Mouse (Mus musculus) ovary, postnatal 10 days (tissue): ENCODE data around the gene Csrnp2.

Experiments
- DNase-seq: peaks from one replicate; pipeline ENCODE4 v3.0.0; 2022; ENCODE audit warnings: low spot score

Csrnp2 gene

DNA sequence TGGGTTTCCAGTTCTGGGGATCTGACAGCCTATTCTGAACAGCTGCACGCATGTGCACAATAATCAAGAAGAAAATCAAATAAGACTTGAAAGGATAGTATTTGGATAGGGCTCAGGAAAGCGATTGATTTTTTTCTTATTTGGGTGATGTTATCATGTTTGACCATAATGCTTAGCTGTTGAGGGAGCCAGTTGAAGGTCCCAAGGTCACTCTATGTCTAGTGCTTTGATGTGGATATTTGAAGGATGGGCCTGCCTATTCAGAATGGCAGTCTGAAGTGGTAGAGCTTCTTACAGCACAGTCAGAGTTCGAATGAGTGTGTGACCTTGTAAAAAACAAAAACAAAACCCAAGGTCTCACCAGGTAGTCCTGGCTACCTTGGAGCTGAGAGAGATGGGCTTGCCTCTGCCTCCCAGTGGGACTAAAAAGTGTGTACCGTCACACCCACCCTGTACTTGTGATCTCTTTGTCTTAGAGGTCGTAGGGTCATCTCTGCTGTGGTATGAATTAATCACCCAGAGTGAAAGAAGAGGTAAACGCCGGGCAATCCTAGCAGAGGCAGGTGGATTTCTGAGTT is 21.3 kb downstream of the Csrnp2 start:
- no peak for DNase-seq

DNA sequence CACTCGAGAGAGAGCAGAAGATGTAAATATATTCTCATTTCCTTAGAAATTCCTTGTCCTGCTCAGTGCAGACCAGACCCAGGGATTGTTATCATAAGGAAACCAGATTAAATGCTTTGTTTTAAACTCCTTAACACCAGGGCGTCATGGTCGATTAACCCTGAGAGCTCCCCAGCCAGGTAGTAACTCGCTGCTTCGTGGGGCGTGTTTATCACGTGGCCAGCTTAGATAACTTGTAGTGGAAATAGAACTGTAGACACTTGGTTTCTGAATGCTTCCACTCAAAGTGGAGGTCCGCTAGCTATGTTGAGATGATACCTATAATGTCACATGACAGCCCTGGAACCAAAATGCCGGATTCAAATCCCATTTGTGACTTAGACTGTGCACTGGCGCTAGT is 25.3 kb downstream of the Csrnp2 start:
- DNase-seq = no peak

DNA sequence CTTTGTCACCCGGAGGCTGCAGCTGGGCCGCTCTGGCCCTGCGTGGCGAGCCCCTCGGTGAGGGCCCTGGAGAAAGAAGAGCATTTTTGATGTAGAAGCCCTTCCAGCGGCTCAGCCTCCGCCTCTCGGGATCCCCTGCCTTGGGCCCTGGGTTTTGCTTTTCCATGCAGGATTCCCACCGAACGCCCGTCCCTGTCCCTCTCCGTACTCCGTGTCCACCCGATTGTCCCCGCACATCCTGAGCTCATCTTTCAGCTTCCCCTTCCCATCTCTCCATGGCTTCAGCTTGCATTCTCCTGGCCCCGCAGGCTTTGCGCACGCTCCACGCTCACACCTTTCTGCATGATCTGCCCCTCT is 26.1 kb downstream of the Csrnp2 start:
- DNase-seq = no peak

DNA sequence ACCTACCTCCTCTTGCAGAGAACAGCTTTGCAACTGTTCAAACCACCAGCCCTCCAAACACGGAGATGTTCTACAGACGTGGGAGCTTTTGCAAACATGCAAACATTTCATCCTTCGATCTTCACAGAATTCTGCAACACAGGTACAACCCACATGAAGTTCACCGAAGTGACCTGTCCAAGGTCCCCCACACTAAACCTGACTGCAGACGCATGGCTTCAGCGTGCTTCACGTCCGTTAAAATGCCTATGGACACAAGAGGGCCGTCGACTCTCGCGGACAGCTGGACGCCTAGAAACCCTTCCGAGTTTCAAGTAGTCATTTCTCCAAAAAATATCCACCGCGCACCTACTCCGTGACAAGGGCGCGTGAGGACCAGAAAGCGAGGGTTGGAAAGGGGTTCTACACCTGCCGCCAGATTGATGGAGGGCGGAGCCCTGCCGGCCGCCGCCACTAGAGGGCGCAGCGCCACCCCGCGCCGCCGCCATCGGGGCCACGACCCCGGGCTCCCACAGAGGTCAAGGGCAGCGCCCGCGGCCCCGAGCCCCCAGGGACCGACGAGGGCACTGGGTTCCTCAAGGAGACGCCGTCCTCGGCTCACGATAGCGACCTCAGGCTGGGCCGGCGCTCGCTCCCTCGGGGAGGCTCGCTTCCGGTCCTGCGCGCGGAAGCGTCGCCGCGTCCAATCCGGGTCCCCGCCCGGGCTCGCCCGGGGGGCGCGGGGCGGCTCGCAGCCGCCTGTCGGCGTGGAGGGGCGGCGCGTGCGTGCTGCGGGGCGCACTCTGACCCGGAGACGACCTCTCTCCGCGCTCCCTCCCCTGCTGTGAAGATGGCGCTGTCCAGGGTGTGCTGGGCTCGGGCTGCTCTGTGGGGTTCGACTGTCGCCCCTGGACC is 26.7 kb downstream of the Csrnp2 start, which contains the start of gene Letmd1:
Gene Letmd1 (plus strand): TSS at position 729 of the 894 bp plus-strand sequence.
- DNase-seq = peak; percentile 65

DNA sequence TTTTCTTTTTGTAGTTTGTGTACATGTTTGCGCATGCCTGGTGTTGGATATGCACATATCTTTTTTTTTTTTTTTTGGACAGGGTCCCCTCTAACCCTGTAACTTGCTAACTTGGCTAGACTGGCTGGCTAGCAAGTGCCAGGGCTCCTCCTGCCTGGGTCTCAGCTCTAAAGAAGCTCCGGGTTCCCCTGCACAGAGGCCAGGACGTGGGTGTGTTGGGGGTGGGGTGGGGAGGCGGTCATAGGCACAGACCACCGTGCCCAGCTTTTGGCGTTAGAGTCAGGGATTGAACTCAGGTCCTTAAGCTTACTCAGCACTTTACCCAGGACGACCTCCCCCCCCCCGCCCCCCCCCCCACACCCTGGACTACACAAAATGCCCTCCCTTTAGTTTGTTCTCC is 27.6 kb downstream of the Csrnp2 start:
- DNase-seq = no peak

DNA sequence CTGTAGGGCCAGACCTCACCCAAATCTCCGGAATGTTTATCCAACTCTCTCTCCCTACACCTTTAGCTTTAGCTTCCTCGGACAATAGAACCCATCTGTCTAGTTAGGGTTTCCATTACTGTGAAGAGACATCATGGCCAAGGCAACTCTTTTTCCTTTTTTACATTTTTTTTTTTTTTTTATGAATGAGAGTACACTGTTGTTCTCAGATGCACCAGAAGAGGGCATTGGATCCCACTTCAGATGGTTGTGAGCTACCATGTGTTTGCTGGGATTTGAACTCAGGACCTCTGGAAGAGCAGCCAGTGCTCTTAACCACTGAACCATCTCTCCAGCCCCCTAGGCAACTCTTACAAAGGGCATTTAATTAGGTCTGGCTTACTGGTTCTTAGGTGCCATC is 29.9 kb downstream of the Csrnp2 start:
- no peak for DNase-seq

DNA sequence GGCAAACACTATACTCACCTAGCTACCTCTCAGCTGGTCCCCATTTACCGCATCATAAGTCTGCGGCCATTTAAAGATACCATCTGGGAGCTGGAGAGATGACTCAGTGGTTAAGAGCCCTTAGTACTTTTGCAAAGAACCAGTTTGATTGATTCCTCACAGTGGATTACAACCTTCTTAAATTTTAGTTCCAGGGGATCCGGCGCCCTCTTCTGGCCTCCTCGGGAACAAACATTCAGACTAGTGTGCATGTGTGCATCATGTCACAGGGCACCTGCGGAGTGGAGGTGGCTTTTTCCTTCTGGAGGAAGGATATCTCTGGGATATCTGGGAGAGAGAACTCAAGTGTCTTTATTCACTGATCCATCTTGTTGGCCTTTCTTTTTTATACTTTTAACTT is 31.6 kb downstream of the Csrnp2 start:
- DNase-seq = no peak

DNA sequence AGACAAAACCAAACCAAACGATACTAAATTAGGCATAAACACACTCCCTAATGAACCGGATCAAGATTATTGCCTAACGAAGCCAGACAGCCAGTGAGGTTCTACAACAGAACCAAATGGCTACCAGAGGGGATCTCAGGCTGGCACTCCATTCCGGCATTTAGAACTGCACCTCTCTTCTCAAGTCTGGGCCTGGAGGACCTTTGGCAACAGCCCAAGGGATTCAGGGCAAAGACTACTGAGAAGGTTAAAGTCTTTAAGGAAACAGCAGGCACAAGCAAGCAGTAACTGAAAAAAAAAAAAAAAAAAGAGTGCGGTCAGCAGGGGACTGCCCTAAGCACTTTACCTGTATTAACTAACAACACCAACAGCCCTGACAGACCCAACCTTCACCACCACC is 33.2 kb downstream of the Csrnp2 start:
- no peak for DNase-seq

DNA sequence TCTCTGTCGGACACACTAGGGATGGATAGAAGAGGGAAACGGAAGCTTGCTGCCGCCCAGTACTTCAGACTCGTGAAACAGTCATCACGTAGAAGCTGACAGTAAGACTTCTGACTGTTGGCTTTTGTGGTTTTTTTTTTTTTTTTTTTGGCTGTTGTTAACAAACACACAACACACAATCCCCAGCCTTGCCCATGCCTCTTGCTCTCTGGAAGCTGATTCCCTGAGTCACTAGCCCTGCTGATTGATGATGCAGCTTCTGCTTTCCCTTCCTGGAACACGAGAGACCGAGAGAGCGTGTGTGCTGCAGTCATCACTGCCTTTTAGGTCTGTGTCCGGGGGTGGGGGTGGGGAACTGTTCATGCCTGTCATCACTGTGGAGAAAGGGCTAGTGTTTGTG is 33.6 kb downstream of the Csrnp2 start:
- no peak for DNase-seq

DNA sequence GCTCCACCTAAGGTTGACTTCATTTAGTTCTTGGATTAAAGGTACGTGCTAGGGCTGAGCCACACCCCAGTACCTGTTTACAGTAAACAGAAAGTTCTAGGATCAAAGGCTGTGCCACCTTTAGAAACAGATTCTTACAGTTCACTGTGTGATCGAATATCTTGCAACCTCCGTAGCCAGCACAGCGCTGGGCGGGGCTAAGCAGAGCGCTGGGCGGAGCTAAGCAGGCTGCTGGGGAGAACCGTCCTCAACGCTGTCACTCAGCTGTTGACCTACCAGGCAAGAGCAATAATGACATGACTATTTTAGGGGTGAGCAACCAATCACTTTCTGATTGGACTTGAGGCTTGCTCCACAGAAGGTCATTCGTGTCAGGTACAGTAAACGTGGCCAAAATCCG is 34.3 kb downstream of the Csrnp2 start:
- no peak for DNase-seq

DNA sequence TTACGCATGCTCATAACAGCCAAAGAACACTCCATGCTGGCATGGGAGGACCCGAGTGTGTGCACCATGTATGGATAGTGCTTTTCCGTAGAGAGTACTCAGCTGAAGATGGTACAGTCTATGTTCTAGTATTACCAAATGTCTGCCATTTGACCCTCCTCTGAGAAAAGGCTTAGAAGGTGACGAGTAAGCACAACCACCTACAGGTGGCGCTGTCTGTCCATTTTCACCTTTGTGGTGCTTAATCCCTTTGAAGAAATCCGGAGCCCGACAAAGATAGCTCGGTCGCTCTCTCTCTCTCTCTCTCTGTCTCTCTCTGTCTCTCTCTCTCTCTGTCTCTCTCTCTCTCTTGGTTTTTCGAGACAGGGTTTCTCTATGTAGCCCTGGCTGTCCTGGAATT is 37.2 kb downstream of the Csrnp2 start:
- no peak for DNase-seq

DNA sequence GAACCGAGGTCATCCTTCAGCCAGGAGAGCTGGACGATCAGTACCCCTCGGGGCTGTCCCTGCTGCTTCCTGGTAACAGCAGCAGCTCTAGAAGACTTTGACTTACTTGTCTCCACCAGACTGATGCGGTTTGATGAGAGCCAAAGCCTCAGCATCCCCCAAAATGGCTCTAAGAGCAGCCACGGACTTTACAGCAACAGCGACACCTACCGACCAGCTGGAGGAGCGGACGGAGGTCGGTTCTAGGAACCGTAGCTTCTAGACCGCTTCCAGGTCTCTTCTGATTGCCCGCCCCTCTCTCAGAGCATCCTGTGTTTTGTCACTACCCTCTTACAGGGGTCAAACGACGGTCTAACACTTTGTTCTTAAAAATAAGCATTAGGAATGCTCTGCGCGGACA is 37.9 kb downstream of the Csrnp2 start:
- peak; percentile 42 for DNase-seq

DNA sequence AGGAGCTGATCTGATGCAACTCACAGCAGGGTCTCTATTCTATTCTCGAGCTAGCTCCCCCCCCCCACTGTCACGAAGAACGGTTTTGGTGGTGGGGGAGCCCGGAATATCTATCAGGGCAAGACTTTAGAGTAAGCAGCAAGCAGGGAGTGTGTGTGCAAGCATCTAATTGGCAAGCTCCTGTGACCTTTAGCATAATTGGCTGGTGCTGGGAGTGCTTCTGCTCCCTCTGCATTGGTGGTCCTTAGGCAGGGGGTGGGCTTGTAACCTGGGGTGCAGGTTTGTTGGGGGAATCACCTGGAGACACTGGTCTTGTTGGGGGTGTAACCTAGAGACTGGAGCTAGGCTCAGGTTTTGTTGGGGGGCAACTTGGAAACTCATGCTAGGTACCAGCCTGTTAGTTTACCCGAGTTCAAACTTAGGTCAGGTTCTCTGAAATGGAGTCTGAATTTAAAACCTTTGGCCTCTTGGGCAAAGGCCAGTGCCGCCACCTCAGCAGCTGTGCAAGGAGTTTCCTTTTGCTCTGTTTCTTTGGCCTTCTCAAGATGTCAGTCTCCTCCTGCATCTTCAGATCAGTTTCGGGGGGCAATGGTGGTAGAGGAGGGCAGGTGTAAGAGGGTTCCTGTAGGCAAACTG is 38.8 kb downstream of the Csrnp2 start:
- no peak for DNase-seq

DNA sequence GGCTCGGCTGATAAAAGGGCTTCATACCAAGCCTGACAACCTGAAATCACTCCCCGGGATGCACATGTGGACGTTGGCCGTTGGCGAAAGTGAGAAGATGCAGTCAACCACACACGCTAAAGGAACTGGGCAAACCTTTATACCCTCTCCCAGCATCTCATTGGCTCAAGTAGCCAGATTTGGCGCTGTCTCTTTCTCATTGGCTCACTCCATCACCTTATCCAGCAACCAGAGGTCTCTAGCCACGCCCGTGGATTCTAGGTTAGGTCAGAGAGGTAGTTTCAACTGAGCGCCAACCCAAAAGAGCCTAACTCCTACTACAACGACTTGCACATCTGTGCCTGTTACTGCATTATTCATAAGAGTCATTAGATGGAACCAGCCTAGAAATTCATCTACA is 42.8 kb downstream of the Csrnp2 start:
- no peak for DNase-seq

DNA sequence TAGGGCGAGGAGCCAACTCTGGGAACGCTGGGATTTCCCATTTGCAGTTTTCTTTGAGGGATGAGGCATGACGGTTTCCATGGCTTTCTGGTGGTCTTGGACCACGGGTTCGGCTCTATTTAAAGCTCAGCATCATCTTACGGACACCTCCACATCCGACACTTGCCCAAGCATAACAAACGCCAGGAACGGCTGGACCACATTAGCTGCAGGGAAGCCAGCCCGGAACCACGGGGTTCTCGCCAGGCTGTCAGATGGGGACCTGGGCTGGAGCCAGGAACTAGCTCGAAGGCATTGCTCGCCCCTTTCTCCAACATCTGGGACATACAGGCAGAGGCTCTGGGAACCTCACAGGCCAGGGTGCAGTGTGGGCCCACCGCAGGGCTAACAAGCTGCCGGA is 44.0 kb downstream of the Csrnp2 start:
- DNase-seq = no peak

DNA sequence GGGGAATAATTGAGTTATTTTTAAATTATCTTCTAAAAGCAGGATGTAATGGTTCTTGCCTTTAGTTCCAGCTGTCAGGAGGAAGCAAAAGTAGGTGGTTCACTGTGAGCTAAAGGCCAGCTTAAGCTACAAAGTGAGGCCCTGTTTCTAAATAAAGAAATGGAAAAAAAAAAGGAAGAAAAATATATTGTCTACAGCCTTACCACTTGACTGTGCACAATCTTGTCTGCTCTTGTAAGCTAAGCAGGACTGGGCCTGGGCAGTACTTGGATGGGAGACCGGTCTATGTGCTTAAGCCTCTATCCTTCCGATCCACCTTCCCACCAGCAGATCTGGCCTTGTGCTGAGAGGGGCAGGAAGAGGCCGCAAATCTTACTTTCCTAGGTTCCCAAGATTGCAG is 45.8 kb downstream of the Csrnp2 start:
- no peak for DNase-seq

DNA sequence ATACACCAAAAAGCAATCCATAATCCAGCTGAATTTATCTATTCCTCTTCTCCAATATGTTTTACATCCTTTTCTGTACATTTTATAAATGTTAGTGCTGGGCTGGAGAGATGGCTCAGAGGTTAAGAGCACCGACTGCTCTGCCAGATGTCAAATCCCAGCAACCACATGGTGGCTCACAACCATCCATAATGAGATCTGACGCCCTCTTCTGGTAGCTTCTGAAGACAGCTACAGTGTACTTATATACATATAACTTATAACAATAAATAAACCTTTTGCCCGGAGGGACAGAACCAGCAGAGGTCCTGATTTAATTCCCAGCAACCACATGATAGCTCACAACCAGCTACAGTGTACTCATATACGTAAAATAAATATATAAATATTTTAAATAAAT is 46.7 kb downstream of the Csrnp2 start:
- DNase-seq = no peak

DNA sequence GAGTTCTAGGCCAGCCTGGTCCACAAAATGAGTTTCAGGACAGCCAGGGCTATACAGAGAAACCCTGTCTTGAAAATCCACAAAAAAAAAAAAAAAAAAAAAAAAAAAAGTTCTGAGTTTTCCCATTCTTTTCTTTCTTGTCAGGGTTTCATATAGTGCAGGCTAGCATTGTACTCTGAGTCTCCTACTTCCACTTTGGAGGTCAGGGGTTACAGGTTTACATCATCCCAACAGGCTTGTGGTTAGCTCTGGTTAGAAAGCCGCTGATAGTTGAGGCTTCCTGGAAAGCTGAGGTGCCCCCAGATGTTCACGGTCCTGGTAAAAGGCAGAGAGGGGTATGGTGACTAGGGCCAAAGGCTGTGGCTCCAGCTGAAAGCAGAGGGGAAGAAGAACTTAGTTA is 48.4 kb downstream of the Csrnp2 start:
- no peak for DNase-seq

DNA sequence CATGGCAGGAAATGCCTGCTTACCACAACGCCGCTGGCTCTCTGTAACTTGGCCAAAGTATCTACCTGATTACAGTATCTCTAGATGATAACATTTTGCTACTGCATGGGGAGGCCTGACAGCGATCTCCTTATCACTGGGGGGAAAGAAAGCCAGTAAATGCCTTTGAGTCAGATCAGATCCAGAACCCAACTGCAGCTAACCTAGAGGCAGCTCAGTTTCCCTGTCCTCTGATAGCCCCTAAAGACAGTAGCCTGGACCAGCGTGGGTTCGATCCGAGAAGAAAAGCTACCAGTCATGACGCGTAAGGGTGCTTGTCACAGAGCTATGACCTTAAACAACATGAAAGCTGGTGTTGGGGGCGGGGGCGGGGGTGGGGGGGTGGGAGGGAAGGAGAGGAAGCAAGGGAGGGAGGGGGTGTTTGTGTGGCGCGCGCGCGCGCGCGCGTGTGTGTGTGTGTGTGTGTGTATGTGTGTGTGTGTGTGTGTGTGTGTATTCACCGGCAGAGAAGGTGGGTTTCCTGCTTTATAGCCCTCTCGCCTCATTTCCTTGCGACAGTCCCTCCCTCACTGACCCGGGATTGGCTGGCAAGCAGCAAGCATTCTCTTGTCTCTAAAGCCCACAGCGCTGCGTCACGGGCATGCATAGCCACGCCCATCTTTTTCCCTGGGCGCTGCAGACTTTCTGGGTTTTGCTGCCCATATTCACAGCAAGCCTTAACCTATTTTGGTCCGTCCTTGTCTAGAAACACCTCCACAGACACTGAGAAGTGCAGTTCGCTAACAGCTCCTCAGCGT is 52.0 kb downstream of the Csrnp2 start:
- DNase-seq = no peak

DNA sequence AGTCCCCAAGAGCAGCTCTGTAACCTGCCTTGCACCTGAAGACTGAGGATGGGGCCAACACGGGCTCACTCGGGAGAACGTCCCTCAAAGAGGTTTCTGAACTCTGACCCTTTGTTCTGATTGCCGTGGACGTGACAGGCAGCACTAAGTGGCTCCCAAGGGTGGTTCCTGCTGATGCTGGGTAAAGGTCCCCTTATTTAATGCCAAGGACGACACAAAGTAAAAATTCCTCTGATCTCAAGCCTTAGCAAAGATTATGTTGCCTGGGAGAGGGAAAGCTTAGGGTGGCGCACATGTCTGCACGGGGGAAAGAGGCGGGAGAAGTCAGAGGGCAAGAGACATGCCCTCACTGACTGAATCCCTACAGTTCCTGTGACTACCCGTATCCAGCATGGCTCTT is 58.8 kb downstream of the Csrnp2 start:
- no peak for DNase-seq

DNA sequence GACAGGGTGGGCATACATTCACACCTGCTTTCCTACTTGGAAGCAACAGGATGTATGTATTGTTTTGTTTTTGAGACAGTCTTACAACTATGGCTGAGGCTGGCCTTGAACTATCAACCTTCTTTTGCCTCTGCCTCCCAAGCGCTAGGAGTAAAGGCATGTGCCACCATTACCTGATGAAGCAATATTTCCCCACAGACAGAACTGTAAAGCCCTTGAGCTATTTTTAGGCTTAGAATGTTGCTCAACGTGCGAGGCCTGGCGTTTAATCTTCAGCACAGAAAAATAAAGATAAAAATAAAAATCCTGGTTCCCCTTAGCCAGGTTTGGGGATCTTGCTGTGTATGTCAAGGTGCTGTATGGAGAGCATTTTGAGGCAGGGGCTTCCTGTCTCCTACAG is 59.2 kb downstream of the Csrnp2 start:
- DNase-seq = no peak

DNA sequence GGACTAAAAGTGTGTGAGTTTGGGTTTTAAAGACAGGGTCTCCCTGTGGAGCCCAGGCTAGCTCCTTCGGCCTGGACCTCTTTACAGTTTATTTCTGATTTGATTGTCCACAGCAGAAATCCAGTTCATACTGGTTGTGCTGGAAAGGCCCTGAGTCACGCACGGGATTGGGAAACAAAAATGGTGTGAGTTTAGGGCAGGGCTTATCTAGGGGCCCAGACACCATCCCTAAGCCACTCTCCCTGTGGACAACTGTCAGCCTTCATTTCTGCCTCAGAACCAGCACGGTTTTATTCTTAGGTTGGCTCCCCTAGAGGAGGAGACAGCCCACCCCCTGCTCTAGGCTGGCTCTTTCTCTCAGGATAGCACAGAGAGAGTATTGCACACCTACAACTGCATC is 62.1 kb downstream of the Csrnp2 start:
- no peak for DNase-seq
